Mouse (Mus musculus) skeletal muscle tissue, adult 2 months (tissue): ENCODE results near the gene Abcf2.

Source experiments
- DNase-seq: peaks from one replicate; pipeline ENCODE4 v3.0.0-alpha.2; 2012; ENCODE audit warnings: low read depth, low spot score

Gene Abcf2

GRCm38 (mm10) chr5:24527780-24528179 is 49.5 kb downstream of the Abcf2 start:
- no peak for DNase-seq

DNA sequence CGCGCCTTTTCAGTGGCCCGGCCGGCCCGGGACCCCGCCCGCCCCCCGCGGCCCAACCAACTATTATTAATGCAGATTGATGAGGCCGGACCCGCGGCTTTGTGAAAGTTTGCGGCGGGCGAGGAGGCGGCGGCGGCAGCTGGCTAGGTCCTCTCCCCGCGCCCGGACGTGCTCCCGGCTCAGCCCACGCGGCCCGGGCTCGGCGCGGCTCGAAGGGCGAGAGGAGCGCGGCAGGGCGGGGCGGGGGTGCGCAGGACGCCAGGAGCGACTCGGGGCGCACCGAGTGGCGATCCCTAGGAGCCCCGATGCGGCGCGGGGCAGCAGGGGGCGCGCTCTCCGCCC is 50.4 kb downstream of the Abcf2 start, which contains the start of gene Gbx1:
Gene Gbx1 (minus strand): TSS at position 314 of the 342 bp plus-strand sequence.
- no peak for DNase-seq

DNA sequence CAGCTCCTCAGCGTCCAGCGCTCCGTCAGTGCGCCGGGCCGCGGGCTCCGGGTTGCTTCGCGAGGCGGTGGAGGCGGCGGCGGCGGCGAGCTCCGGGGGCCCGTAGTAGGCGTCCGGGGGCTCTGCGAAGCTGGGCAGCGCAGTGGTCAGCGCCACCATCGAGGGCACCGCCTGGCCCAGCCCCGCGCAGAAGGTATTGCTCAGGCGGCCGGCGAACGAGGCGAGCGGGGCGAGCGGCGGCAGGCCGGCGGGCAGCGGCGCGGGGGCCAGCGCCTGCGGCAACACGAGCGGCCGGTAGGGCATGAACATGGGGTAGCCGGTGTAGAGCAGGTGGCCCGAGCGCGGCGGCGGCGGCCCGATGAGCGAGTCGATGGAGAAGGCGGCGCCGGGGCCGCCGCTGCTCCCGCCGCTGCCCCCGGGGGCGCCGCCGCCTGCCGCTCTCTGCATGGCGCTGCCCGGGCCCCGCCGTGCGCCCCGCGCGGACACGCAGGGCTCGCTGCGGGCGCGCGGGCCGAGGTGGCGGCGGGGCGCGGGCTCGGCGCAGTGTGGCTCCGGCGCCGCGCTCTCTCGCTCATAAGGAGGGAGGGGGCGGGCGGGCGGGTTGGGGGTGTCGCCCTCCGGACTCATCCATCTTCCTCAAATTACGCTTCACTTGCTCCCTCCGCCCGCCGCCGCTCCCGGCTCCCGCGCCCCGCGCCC is 50.9 kb downstream of the Abcf2 start:
- no peak for DNase-seq

- DNase-seq, result no peak
These were observed 51.7 kb downstream of the Abcf2 start for GRCm38 (mm10) chr5:24525360-24526189.

- no peak for DNase-seq
These were observed 52.7 kb downstream of the Abcf2 start for GRCm38 (mm10) chr5:24524522-24524921.

GRCm38 (mm10) chr5:24523806-24524205 is 53.5 kb downstream of the Abcf2 start:
- DNase-seq, result no peak

- DNase-seq, result no peak
These were observed 55.9 kb downstream of the Abcf2 start for GRCm38 (mm10) chr5:24521366-24521765.
